Mouse (Mus musculus) hematopoietic stem cell, adult 5-6 weeks (primary cell): ENCODE data around the gene Nol4l. TPM values are rescaled to one million over a fixed set of nuclear protein-coding genes. Genes with fewer than 3 reads are reported as not detected.

Experiments
- ATAC-seq, 2 experiments: fragments of 125-278 bp in 1 of 2; replicated peaks in 1 of 2; 2 replicates each; pipeline ENCODE4 v1.8.0; 2016 to 2017; ENCODE audit warnings: inconsistent platforms in 2 of 2, mild to moderate bottlenecking in 2 of 2, moderate number of reproducible peaks in 2 of 2, low read depth in 1 of 2, moderate TSS enrichment in 1 of 2; ENCODE audit not compliant: low FRiP score in 2 of 2, poor library complexity in 2 of 2, severe bottlenecking in 2 of 2, insufficient read depth in 1 of 2, low TSS enrichment in 1 of 2
- total RNA-seq: library from RNA; stranded (forward); fragments of 172-1452, 232-1000 nt; gene quantifications from 2 replicates; pipeline ENCODE4 v1.2.3, GENCODE M21; 2017

Nol4l gene
- total RNA-seq, 1 experiment from 2014 or later: 5.2 TPM

GRCm38 (mm10) chr2:153494293-153494811 lies 35.4 kb downstream of the Nol4l start:
- ATAC-seq: peak; percentile 8 to 12

GRCm38 (mm10) chr2:153493781-153494292 lies 35.9 kb downstream of the Nol4l start:
- peak; percentile 8 to 16; a peak in 2 of 4 replicates for ATAC-seq

GRCm38 (mm10) chr2:153493393-153493731 lies 36.4 kb downstream of the Nol4l start:
- ATAC-seq: no peak

GRCm38 (mm10) chr2:153492573-153493392 lies 37.0 kb downstream of the Nol4l start, which contains the start of gene 4930404H24Rik:
TSS of gene 4930404H24Rik (plus strand) at chr2:153492790.
- ATAC-seq: peak; percentile 9 to 13; a peak in 2 of 4 replicates

GRCm38 (mm10) chr2:153492179-153492517 lies 37.6 kb downstream of the Nol4l start:
- ATAC-seq: no peak

GRCm38 (mm10) chr2:153491512-153492178 lies 38.1 kb downstream of the Nol4l start:
- ATAC-seq: no peak

- ATAC-seq: 0 out of 4 replicates have a peak, but pooled peaks of 1 of the 2 experiments have one; percentile 29
Measured at GRCm38 (mm10) chr2:153490940-153491339, 38.8 kb downstream of the Nol4l start.

- no peak for ATAC-seq
Measured at GRCm38 (mm10) chr2:153490116-153490515, 39.7 kb downstream of the Nol4l start.

GRCm38 (mm10) chr2:153484071-153484470 lies 45.7 kb downstream of the Nol4l start:
- ATAC-seq: no peak

- peak; percentile 51 to 72 for ATAC-seq
Measured at GRCm38 (mm10) chr2:153483118-153483983, 46.4 kb downstream of the Nol4l start.

- ATAC-seq: no peak
Measured at GRCm38 (mm10) chr2:153481861-153482120, 48.0 kb downstream of the Nol4l start.

- ATAC-seq: no peak
Measured at GRCm38 (mm10) chr2:153481108-153481860, 48.5 kb downstream of the Nol4l start.

GRCm38 (mm10) chr2:153479486-153479885 lies 50.3 kb downstream of the Nol4l start:
- no peak for ATAC-seq

- ATAC-seq: peak; percentile 56 to 62; a peak in 2 of 4 replicates
Measured at GRCm38 (mm10) chr2:153478583-153478982, 51.2 kb downstream of the Nol4l start.

GRCm38 (mm10) chr2:153475114-153476112 lies 54.4 kb downstream of the Nol4l start:
- no peak for ATAC-seq

- no peak for ATAC-seq
Measured at GRCm38 (mm10) chr2:153470983-153471382, 58.8 kb downstream of the Nol4l start.
